Mouse (Mus musculus) lung, adult 2 months (tissue): ENCODE data around the gene Gucy2d.

Source experiments
- CTCF ChIP-seq: fragments of 200-500 bp; IDR thresholded peaks from 2 replicates; pipeline ENCODE4 v1.5.1; 2011; ENCODE audit warnings: mild to moderate bottlenecking, low read length, control low read depth; ENCODE audit not compliant: insufficient read depth
- POLR2A ChIP-seq: fragments of 200-500 bp; IDR thresholded peaks from 2 replicates; pipeline ENCODE4 v1.6.1; 2011; ENCODE audit warnings: low read depth, mild to moderate bottlenecking, control low read depth, low read length, borderline replicate concordance; ENCODE audit errors: extremely low read depth

- TF ChIP-seq POLR2A (no peak), CTCF (peak; percentile 88)
Measured at GRCm38 (mm10) chr7:98430785-98431184, 9.4 kb upstream of the Gucy2d start.
